Mouse (Mus musculus): ENCODE data around the gene Gm15130. TPM values are rescaled to one million over a fixed set of nuclear protein-coding genes. Genes with fewer than 3 reads are reported as not detected.

Gm15130 gene
- not detected in 2 replicates for polyA plus RNA-seq (2016; fragmentation: Nextera tagmentation; extraction: Ambion mirVana)

GRCm38 (mm10) chr2:111152836-111153235, at the start of gene Gm15130:
Gm15130 (minus strand) TSS chr2:111152936.
- no peaks in the 10 kb centered on the region for H3K36me3 ChIP-seq
- no peak within 1 kb of the TSS for H3K27ac ChIP-seq
- H3K4me3 ChIP-seq = no peak within 1 kb of the TSS
- 83% methylated on average over 2 of the region's 2 CpGs for WGBS
- no peaks in the 10 kb centered on the region for H3K4me1 ChIP-seq (replicated peaks)
- no peaks in the 10 kb centered on the region for H3K27me3 ChIP-seq (ENCODE audit: insufficient read depth, poor library complexity, severe bottlenecking)
- no peak for DNase-seq (ENCODE audit: low spot score)
- no peaks in the 10 kb centered on the region for H3K9me3 ChIP-seq

- WGBS = 95% methylated on average over 11 of the region's 11 CpGs
- Histone ChIP-seq H3K27ac (no peak overlapping the region), H3K9me3 (no peaks in the 10 kb centered on the region), H3K4me1 (replicated peaks) (no peaks in the 10 kb centered on the region), H3K27me3 (ENCODE audit: insufficient read depth, poor library complexity, severe bottlenecking) (no peaks in the 10 kb centered on the region), H3K4me3 (no peak overlapping the region), H3K36me3 (no peaks in the 10 kb centered on the region)
- DNase-seq (ENCODE audit: low spot score) = no peak
Observed at GRCm38 (mm10) chr2:111182068-111182467, 29.3 kb upstream of the Gm15130 start.

GRCm38 (mm10) chr2:111135739-111136138, 17.0 kb downstream of the Gm15130 start:
- H3K27me3 ChIP-seq (ENCODE audit: insufficient read depth, poor library complexity, severe bottlenecking) = no peaks in the 10 kb centered on the region
- no peaks in the 10 kb centered on the region for H3K9me3 ChIP-seq
- no peak for DNase-seq (ENCODE audit: low spot score)
- H3K36me3 ChIP-seq = no peaks in the 10 kb centered on the region
- H3K4me3 ChIP-seq = no peak overlapping the region
- no peak overlapping the region for H3K27ac ChIP-seq
- no peaks in the 10 kb centered on the region for H3K4me1 ChIP-seq (replicated peaks)
- WGBS = 73% methylated on average over 5 of the region's 5 CpGs

GRCm38 (mm10) chr2:111105882-111106281, 46.9 kb downstream of the Gm15130 start, which contains the start of gene Gm13941:
Gm13941 (minus strand) TSS chr2:111105982.
- H3K4me3 ChIP-seq = no peak within 1 kb of the TSS
- H3K27ac ChIP-seq = no peak within 1 kb of the TSS
- H3K9me3 ChIP-seq = no peaks in the 10 kb centered on the region
- DNase-seq (ENCODE audit: low spot score) = no peak
- no peaks in the 10 kb centered on the region for H3K36me3 ChIP-seq
- H3K4me1 ChIP-seq (replicated peaks) = no peaks in the 10 kb centered on the region
- no peaks in the 10 kb centered on the region for H3K27me3 ChIP-seq (ENCODE audit: insufficient read depth, poor library complexity, severe bottlenecking)

Other genes with a start within 250 kb of the Gm15130 start
- gene Ano3, start 202.0 kb downstream of the Gm15130 start, polyA plus RNA-seq (2016; fragmentation: Nextera tagmentation; extraction: Ambion mirVana) = 1.3 and 1.7 TPM in 2 replicates
- gene Gm13941, start 47.0 kb downstream of the Gm15130 start, polyA plus RNA-seq (2016; fragmentation: Nextera tagmentation; extraction: Ambion mirVana) = not detected in 2 replicates
- not detected in 2 replicates for gene 4930430A15Rik, start 76.7 kb upstream of the Gm15130 start, polyA plus RNA-seq (2016; fragmentation: Nextera tagmentation; extraction: Ambion mirVana)
- not detected in 2 replicates for gene Olfr1275, start 82.3 kb upstream of the Gm15130 start, polyA plus RNA-seq (2016; fragmentation: Nextera tagmentation; extraction: Ambion mirVana)
- gene Olfr1276, start 101.6 kb upstream of the Gm15130 start, polyA plus RNA-seq (2016; fragmentation: Nextera tagmentation; extraction: Ambion mirVana) = not detected in 2 replicates
- gene Olfr1277, start 121.2 kb upstream of the Gm15130 start, polyA plus RNA-seq (2016; fragmentation: Nextera tagmentation; extraction: Ambion mirVana) = not detected in 2 replicates
- not detected in 2 replicates for gene Olfr1278, start 137.2 kb upstream of the Gm15130 start, polyA plus RNA-seq (2016; fragmentation: Nextera tagmentation; extraction: Ambion mirVana)
- gene Olfr1279, start 147.7 kb upstream of the Gm15130 start, polyA plus RNA-seq (2016; fragmentation: Nextera tagmentation; extraction: Ambion mirVana) = not detected in 2 replicates
- gene Olfr1280, start 161.1 kb upstream of the Gm15130 start, polyA plus RNA-seq (2016; fragmentation: Nextera tagmentation; extraction: Ambion mirVana) = not detected in 2 replicates
- not detected in 2 replicates for gene Olfr1281, start 173.6 kb upstream of the Gm15130 start, polyA plus RNA-seq (2016; fragmentation: Nextera tagmentation; extraction: Ambion mirVana)
- not detected in 2 replicates for gene Olfr1282, start 183.1 kb upstream of the Gm15130 start, polyA plus RNA-seq (2016; fragmentation: Nextera tagmentation; extraction: Ambion mirVana)
- gene Olfr1283, start 213.9 kb upstream of the Gm15130 start, polyA plus RNA-seq (2016; fragmentation: Nextera tagmentation; extraction: Ambion mirVana) = not detected in 2 replicates
- gene Olfr1284, start 222.6 kb upstream of the Gm15130 start, polyA plus RNA-seq (2016; fragmentation: Nextera tagmentation; extraction: Ambion mirVana) = not detected in 2 replicates